Comparison of ENCODE assay signal across 8 mouse cellular contexts in genomic region chr16:30512375-30513049, GRCm38 (mm10). TPM values are rescaled to one million over a fixed set of nuclear protein-coding genes. Genes with fewer than 3 reads are reported as not detected.
DNase-seq lines count a peak whose midpoint lies in the region; ATAC-seq and TF ChIP-seq lines count a peak whose summit lies in the region.

No protein-coding gene starts in this region.

- H3K4me1 ChIP-seq in embryonic facial prominence, embryonic 12.5 days, result peaks cover 21% of the 10 kb centered on the region
- peaks cover 18% of the 10 kb centered on the region for H3K4me1 ChIP-seq in stomach, postnatal 0 days (replicated peaks; ENCODE audit: control insufficient read depth, insufficient read depth)
- H3K4me1 ChIP-seq in midbrain, embryonic 16.5 days (ENCODE audit: control insufficient read depth, insufficient read depth, low read length), result peaks cover 15% of the 10 kb centered on the region
- peaks cover 17% of the 10 kb centered on the region for H3K4me1 ChIP-seq in forebrain, embryonic 12.5 days

- TF ChIP-seq EP300 in stomach, postnatal 0 days (optimal IDR thresholded peaks at IDR 0.05), result no peak

- 0 out of 2 replicates have a peak, but pooled peaks cover 9% of the 10 kb centered on the region for H3K36me3 ChIP-seq in embryonic facial prominence, embryonic 12.5 days
- no peaks in the 10 kb centered on the region for H3K36me3 ChIP-seq in stomach, postnatal 0 days (ENCODE audit: control insufficient read depth, insufficient read depth, low read length)
- peaks cover 15% of the 10 kb centered on the region for H3K36me3 ChIP-seq in midbrain, embryonic 16.5 days (ENCODE audit: control insufficient read depth, insufficient read depth, low read length)
- H3K36me3 ChIP-seq in forebrain, embryonic 12.5 days (replicated peaks), result peaks cover 20% of the 10 kb centered on the region

- no peaks in the 10 kb centered on the region for H3K27me3 ChIP-seq in embryonic facial prominence, embryonic 12.5 days
- no peaks in the 10 kb centered on the region for H3K27me3 ChIP-seq in stomach, postnatal 0 days (ENCODE audit: control insufficient read depth, insufficient read depth, low read length)
- no peaks in the 10 kb centered on the region for H3K27me3 ChIP-seq in midbrain, embryonic 16.5 days (ENCODE audit: control insufficient read depth, insufficient read depth, low read depth, low read length)
- no peaks in the 10 kb centered on the region for H3K27me3 ChIP-seq in forebrain, embryonic 12.5 days

- no peak overlapping the region for H3K4me3 ChIP-seq in embryonic facial prominence, embryonic 12.5 days
- H3K4me3 ChIP-seq in stomach, postnatal 0 days (ENCODE audit: low read depth, low read length), result no peak overlapping the region
- H3K4me3 ChIP-seq in midbrain, embryonic 16.5 days (ENCODE audit: low read depth, low read length), result no peak overlapping the region
- H3K4me3 ChIP-seq in forebrain, embryonic 12.5 days (replicated peaks), result no peak overlapping the region

- H3K27ac ChIP-seq in embryonic facial prominence, embryonic 12.5 days, result no peak overlapping the region
- peak overlapping the region; percentile 79 for H3K27ac ChIP-seq in stomach, postnatal 0 days (replicated peaks)
- H3K27ac ChIP-seq in midbrain, embryonic 16.5 days (ENCODE audit: low read length), result no peak overlapping the region
- no peak overlapping the region for H3K27ac ChIP-seq in forebrain, embryonic 12.5 days

- H3K4me2 ChIP-seq in embryonic facial prominence, embryonic 12.5 days (replicated peaks), result no peak overlapping the region
- H3K4me2 ChIP-seq in stomach, postnatal 0 days (replicated peaks; ENCODE audit: low read depth), result no peak overlapping the region
- no peak overlapping the region for H3K4me2 ChIP-seq in midbrain, embryonic 16.5 days (ENCODE audit: low read length)
- no peak overlapping the region for H3K4me2 ChIP-seq in forebrain, embryonic 12.5 days

- 43% methylated on average over 8 of the region's 8 CpGs for WGBS in embryonic facial prominence, embryonic 12.5 days
- WGBS in stomach, postnatal 0 days, result 19% methylated on average over 8 of the region's 8 CpGs
- 55% methylated on average over 8 of the region's 8 CpGs for WGBS in midbrain, embryonic 16.5 days
- 61% methylated on average over 8 of the region's 8 CpGs for WGBS in forebrain, embryonic 12.5 days

- H3K9ac ChIP-seq in embryonic facial prominence, embryonic 12.5 days, result no peak overlapping the region
- no peak overlapping the region for H3K9ac ChIP-seq in stomach, postnatal 0 days (ENCODE audit: low read length)
- no peak overlapping the region for H3K9ac ChIP-seq in midbrain, embryonic 16.5 days (ENCODE audit: low read depth, low read length)
- H3K9ac ChIP-seq in forebrain, embryonic 12.5 days, result no peak overlapping the region

- H3K9me3 ChIP-seq in embryonic facial prominence, embryonic 12.5 days, result 0 out of 2 replicates have a peak, but pooled peaks cover 3% of the 10 kb centered on the region
- H3K9me3 ChIP-seq in stomach, postnatal 0 days (ENCODE audit: control insufficient read depth, low read length), result no peaks in the 10 kb centered on the region
- H3K9me3 ChIP-seq in midbrain, embryonic 16.5 days (replicated peaks; ENCODE audit: control insufficient read depth, low read length, poor library complexity, severe bottlenecking), result no peaks in the 10 kb centered on the region
- H3K9me3 ChIP-seq in forebrain, embryonic 12.5 days, result no peaks in the 10 kb centered on the region

- TF ChIP-seq CTCF in stomach, postnatal 0 days (IDR thresholded peaks at IDR 0.05; ENCODE audit: low read depth), result no peak

- ATAC-seq in embryonic facial prominence, embryonic 12.5 days (ENCODE audit: insufficient number of reproducible peaks, insufficient read depth, low FRiP score, low TSS enrichment), result peak; percentile 37; the same call in 1 of the 2 replicates
- ATAC-seq in stomach, postnatal 0 days (ENCODE audit: low FRiP score, low TSS enrichment), result peak; percentile 9; the same call in 1 of the 2 replicates
- ATAC-seq in midbrain, embryonic 16.5 days, result no peak
- no peak for ATAC-seq in forebrain, embryonic 12.5 days (ENCODE audit: low FRiP score)

- peak; percentile 52 to 65 for DNase-seq in urinary bladder, postnatal 36 days (ENCODE audit: low spot score in 2 of 2)
- DNase-seq in urinary bladder, postnatal 10 days (ENCODE audit: low spot score), result no peak
- DNase-seq in kidney, postnatal 14 days, result peak; percentile 79
- peak; percentile 77 for DNase-seq in stomach, postnatal 0 days (ENCODE audit: low spot score)
- DNase-seq in cerebellum, postnatal 25 days, result no peak

RNA-seq across cellular contexts. Expression of gene Tmem44, which starts 38.1 kb away (rescaled TPM):
- polyA plus RNA-seq in embryonic facial prominence, embryonic 12.5 days (2016; fragmentation: Nextera tagmentation; extraction: Ambion mirVana), result 39.5 and 41.4 TPM in 2 replicates
- 3.5 and 4.3 TPM in 2 replicates for polyA plus RNA-seq in stomach, postnatal 0 days (2015; fragmentation: Nextera tagmentation; extraction: Ambion mirVana)
- 81.1 and 84.7 TPM in 2 replicates for polyA plus RNA-seq in midbrain, embryonic 16.5 days (2015; fragmentation: Nextera tagmentation; extraction: Ambion mirVana)
- polyA plus RNA-seq in forebrain, embryonic 12.5 days (2016; fragmentation: Nextera tagmentation; extraction: Ambion mirVana), result 47.4 and 47.8 TPM in 2 replicates

Comparison
In these comparisons a context has a peak if more than half of its experiments do, and no peak if none do; other contexts are left out.
1. DNase-seq: peak in urinary bladder, postnatal 36 days (2 of 2), kidney, postnatal 14 days (single experiment) and stomach, postnatal 0 days (single experiment); none in urinary bladder, postnatal 10 days (single experiment) and cerebellum, postnatal 25 days (0 of 2).
2. ATAC-seq: peak in embryonic facial prominence, embryonic 12.5 days (single experiment) and stomach, postnatal 0 days (single experiment); none in midbrain, embryonic 16.5 days (single experiment) and forebrain, embryonic 12.5 days (single experiment).